Mouse (Mus musculus) CH12.LX (cell line): ENCODE measurements around the gene Cd2. TPM values are rescaled to one million over a fixed set of nuclear protein-coding genes. Genes with fewer than 3 reads are reported as not detected.

ENCODE experiments used
- DNase-seq: peaks from one replicate; pipeline ENCODE4 v3.0.0-alpha.2; 2013; ENCODE audit errors: extremely low read depth
- H3K27ac ChIP-seq: 2 replicates; pipeline ENCODE4 v1.5.1; 2012; ENCODE audit warnings: low read depth, mild to moderate bottlenecking, control low read depth, moderate library complexity; ENCODE audit not compliant: insufficient read depth
- H3K27me3 ChIP-seq: replicated peaks from 2 replicates; pipeline ENCODE3; 2012; ENCODE audit warnings: inconsistent platforms
- H3K36me3 ChIP-seq, 2 experiments: replicated peaks in 1 of 2; 2 replicates each; pipeline versions ENCODE3 to v1.6.1; 2012; ENCODE audit warnings: inconsistent platforms in 1 of 2, low read length in 1 of 2, mild to moderate bottlenecking in 1 of 2, mixed read lengths in 1 of 2, moderate library complexity in 1 of 2; ENCODE audit not compliant: control insufficient read depth in 1 of 2, insufficient read depth in 1 of 2
- H3K4me1 ChIP-seq, 2 experiments: 2 replicates each; pipeline ENCODE4 v1.6.1; 2012; ENCODE audit warnings: inconsistent platforms in 1 of 2, moderate library complexity in 1 of 2; ENCODE audit not compliant: insufficient read depth in 2 of 2, control insufficient read depth in 1 of 2
- H3K4me2 ChIP-seq: 2 replicates; pipeline ENCODE4 v1.6.1; 2012; ENCODE audit warnings: low read depth, mild to moderate bottlenecking, control low read depth; ENCODE audit not compliant: poor library complexity, insufficient read depth, severe bottlenecking
- H3K4me3 ChIP-seq, 3 experiments: fragments of 150-350 bp in 1 of 3; sonication (generic) in 1 of 3; replicated peaks in 1 of 3; 2 replicates each; pipeline versions ENCODE3 to v1.5.1; 2011 to 2012; ENCODE audit warnings: low read depth in 2 of 3, low read length in 2 of 3, mild to moderate bottlenecking in 2 of 3, moderate library complexity in 2 of 3, control low read depth in 1 of 3, improper control_type of control experiment in 1 of 3, inconsistent platforms in 1 of 3, mixed read lengths in 1 of 3; ENCODE audit not compliant: poor library complexity in 1 of 3
- H3K79me2 ChIP-seq: replicated peaks from 2 replicates; pipeline ENCODE4 v1.6.1; 2012; ENCODE audit warnings: mild to moderate bottlenecking, moderate library complexity; ENCODE audit not compliant: control insufficient read depth, poor library complexity, insufficient read depth, severe bottlenecking; ENCODE audit errors: extremely low read depth
- H3K9ac ChIP-seq: 2 replicates; pipeline ENCODE4 v1.6.1; 2012; ENCODE audit warnings: low read depth, mild to moderate bottlenecking, control low read depth, moderate library complexity; ENCODE audit not compliant: insufficient read depth
- H3K9me3 ChIP-seq: replicated peaks from 2 replicates; pipeline ENCODE3; 2012; ENCODE audit warnings: low read length, inconsistent platforms, mixed read lengths
- BHLHE40 ChIP-seq: IDR thresholded peaks from 2 replicates; pipeline ENCODE4 v1.6.1; 2011; ENCODE audit warnings: mild to moderate bottlenecking, low read depth, low read length, improper control_type of control experiment
- CTCF ChIP-seq, 2 experiments: IDR thresholded peaks in 1 of 2; conservative IDR thresholded peaks in 1 of 2; 2 replicates each; pipeline ENCODE4 v1.5.1; 2011 to 2012; ENCODE audit warnings: low read depth in 2 of 2, low read length in 2 of 2, improper control_type of control experiment in 1 of 2, inconsistent platforms in 1 of 2, mild to moderate bottlenecking in 1 of 2, moderate library complexity in 1 of 2
- ETS1 ChIP-seq: conservative IDR thresholded peaks from 2 replicates; pipeline ENCODE4 v1.6.1; 2012; ENCODE audit warnings: low read depth, mild to moderate bottlenecking, inconsistent platforms, low read length, improper control_type of control experiment, moderate library complexity
- JUN ChIP-seq: IDR thresholded peaks from 2 replicates; pipeline ENCODE4 v1.6.1; 2011; ENCODE audit warnings: low read depth, mild to moderate bottlenecking, low read length, improper control_type of control experiment, moderate library complexity; ENCODE audit not compliant: insufficient read depth
- KAT2A ChIP-seq: IDR thresholded peaks from 2 replicates; pipeline ENCODE4 v1.6.1; 2012; ENCODE audit warnings: low read length, improper control_type of control experiment, inconsistent platforms; ENCODE audit not compliant: insufficient replicate concordance
- MAFK ChIP-seq: IDR thresholded peaks from 2 replicates; pipeline ENCODE4 v1.6.1; 2011; ENCODE audit warnings: low read length, improper control_type of control experiment; ENCODE audit not compliant: insufficient replicate concordance
- MXI1 ChIP-seq: IDR thresholded peaks from 2 replicates; pipeline ENCODE4 v1.6.1; 2011; ENCODE audit warnings: mild to moderate bottlenecking, low read depth, low read length, improper control_type of control experiment
- NELFE ChIP-seq: IDR thresholded peaks from 2 replicates; pipeline ENCODE4 v1.6.1; 2011; ENCODE audit warnings: low read depth, low read length, improper control_type of control experiment
- NRF1 ChIP-seq: IDR thresholded peaks from 2 replicates; pipeline ENCODE4 v1.6.1; 2014; ENCODE audit warnings: low read depth, mild to moderate bottlenecking, inconsistent platforms, low read length, improper control_type of control experiment, moderate library complexity
- PAX5 ChIP-seq: IDR thresholded peaks from 2 replicates; pipeline ENCODE4 v1.6.1; 2012; ENCODE audit warnings: low read length, inconsistent platforms, mixed read lengths
- SMC3 ChIP-seq: IDR thresholded peaks from 2 replicates; pipeline ENCODE4 v1.6.1; 2011; ENCODE audit warnings: low read depth, low read length, improper control_type of control experiment
- USF2 ChIP-seq: conservative IDR thresholded peaks from 2 replicates; pipeline ENCODE4 v1.6.1; 2011; ENCODE audit warnings: low read depth, low read length, improper control_type of control experiment
- ZMIZ1 ChIP-seq: IDR thresholded peaks from 2 replicates; pipeline ENCODE4 v1.6.1; 2012; ENCODE audit warnings: low read depth, mild to moderate bottlenecking, inconsistent platforms, low read length, improper control_type of control experiment
- dilution Hi-C: fragments of 300-500 bp; cut with MboI; formaldehyde crosslinking; loops from 2 replicates; pipeline ENCODE4 v1.14.3; 2020; ENCODE audit warnings: low sequenced_read_pairs; ENCODE audit not compliant: extremely low pct_unique_long_range_greater_than_20kb, extremely low pct_ligation_motif_present
- in situ Hi-C: fragments of 300-500 bp; cut with MboI; formaldehyde crosslinking; loops from 3 replicates; pipeline ENCODE4 v1.14.3; 2019; ENCODE audit warnings: low sequenced_read_pairs, low pct_ligation_motif_present, low pct_unique_long_range_greater_than_20kb, mixed read lengths
- polyA plus RNA-seq: library from polyadenylated mRNA; unstranded; fragments of >175 nt; gene quantifications from 2 replicates; pipeline ENCODE4 v1.2.1, GENCODE M21; 2012; ENCODE audit warnings: low read depth; ENCODE audit not compliant: insufficient read length
- total RNA-seq, 2 experiments: library from RNA; depleted of rRNA; stranded (reverse); fragments of 300-350 nt in 1 of 2; fragments of >200 nt in 1 of 2; gene quantifications; 2 replicates each; pipeline ENCODE4 v1.2.3; 2012 to 2014

The Cd2 gene
- total and polyA plus RNA-seq, 3 experiments, result 9.5 to 35.0 (median 18.0) TPM

DNA sequence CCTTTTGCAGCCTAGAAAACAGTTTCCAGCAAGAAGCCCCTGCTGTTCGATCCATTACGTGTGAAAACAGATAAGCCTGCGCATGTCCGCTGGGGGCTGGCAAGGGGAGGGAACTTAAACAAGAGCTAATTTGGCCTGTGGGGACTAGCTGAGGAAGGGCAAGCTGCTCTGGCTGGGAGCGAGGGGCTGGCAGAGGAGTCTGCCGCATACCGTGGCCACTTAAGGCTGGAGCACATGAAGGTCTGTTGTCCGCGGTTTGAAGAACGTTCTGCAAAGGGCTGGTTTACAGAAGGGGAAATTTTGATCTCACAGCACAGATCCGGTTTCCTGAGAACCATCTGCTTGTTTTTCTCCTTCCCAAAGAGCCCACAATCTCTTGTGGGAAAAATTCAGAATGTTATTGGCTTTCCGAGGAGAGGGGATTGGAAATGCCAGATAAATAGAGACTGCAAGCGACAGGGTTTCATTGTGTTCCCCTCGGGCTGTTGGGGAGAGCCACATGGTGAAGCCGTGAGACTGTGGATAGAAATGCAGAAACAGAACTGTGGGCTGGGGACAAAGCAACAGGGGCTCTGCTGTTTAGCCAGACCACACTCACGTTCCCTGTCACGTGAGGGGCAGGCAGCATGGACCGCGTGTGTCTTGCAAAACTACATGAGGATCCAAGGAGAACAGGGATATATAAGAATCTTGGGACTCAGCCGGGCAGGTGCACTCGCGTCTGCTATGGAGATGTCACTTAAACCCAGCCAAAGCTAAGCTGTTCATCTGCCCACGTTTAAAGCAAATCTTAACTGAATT, 12.7 kb upstream of the Cd2 start:
- in situ Hi-C loops, result loop anchor here (25.0 kb wide), 1 partner anchor 512 kb away; no protein-coding TSS in a partner anchor
- DNase-seq, result no peak
- peaks cover 2 to 31% of the 10 kb centered on the region in 2 experiments; a peak in 3 of 4 replicates for H3K4me1 ChIP-seq

DNA sequence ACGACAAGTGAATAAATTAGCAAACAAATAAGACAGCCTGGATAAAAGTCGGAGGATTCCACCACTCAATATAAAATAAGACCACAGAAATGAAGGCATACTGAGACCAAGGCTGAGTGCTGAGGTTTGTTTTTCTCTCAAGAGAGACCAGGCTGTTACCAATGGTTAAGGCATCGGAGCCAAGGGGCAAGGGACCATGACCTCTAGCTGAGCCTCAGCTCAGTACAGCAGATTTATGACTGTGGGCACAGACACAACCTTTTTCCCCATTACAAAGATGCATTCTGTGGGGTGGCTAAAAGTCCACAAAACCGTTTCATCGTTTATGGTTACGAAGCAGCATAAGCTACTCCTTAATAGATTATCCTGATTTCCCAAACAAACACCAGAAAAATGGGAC, 11.9 kb upstream of the Cd2 start:
- dilution Hi-C loops, result no loop called here
- no peak overlapping the region for H3K4me3 ChIP-seq
- H3K79me2 ChIP-seq, result no peaks in the 10 kb centered on the region
- H3K9ac ChIP-seq, result no peak overlapping the region
- DNase-seq, result no peak
- TF ChIP-seq MXI1, result no peak
- no peaks in the 10 kb centered on the region for H3K27me3 ChIP-seq
- peaks cover 2 to 39% of the 10 kb centered on the region in 2 experiments; a peak in 3 of 4 replicates for H3K4me1 ChIP-seq
- no peaks in the 10 kb centered on the region for H3K36me3 ChIP-seq
- no peaks in the 10 kb centered on the region for H3K9me3 ChIP-seq
- in situ Hi-C loops, result no loop called here
- no peak overlapping the region for H3K4me2 ChIP-seq
- no peak overlapping the region for H3K27ac ChIP-seq

More for the DNA sequence above, 12.7 kb upstream of the Cd2 start:
- TF ChIP-seq NRF1, result peak; percentile 76
- no peak for TF ChIP-seq MAFK
- no peak for TF ChIP-seq SMC3
- TF ChIP-seq ETS1, result no peak
- peak; percentile 73 for TF ChIP-seq BHLHE40
- Histone ChIP-seq H3K4me3 (no peak overlapping the region), H3K79me2 (no peaks in the 10 kb centered on the region), H3K4me2 (peak overlapping the region; percentile 89), H3K9me3 (no peaks in the 10 kb centered on the region), H3K36me3 (no peaks in the 10 kb centered on the region), H3K27ac (no peak overlapping the region), H3K9ac (peak overlapping the region; percentile 15; the same call in 1 of the 2 replicates), H3K27me3 (no peaks in the 10 kb centered on the region)
- dilution Hi-C loops, result no loop called here

DNA sequence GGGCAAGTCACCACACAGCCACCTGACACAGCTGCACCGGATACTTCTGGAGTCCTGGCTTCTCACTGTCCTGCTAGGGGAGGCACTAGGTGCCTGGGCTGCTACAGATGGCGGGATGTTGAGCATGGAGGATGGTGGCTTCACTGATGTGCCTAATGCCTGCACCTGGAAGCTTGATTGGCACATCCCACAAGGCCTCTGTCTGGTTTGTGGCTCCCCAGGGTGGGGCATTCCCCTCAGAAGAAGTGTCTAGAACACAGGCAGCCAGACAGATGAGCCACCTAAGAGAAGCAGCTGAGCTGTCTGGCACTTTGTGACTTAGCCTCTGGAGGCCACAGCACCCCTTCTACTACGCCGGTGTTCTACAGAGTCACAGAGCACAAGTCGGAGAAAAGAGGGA, 9.5 kb upstream of the Cd2 start:
- peak; percentile 26 for DNase-seq
- Histone ChIP-seq H3K4me2 (no peak overlapping the region), H3K4me3 (no peak overlapping the region), H3K9ac (no peak overlapping the region), H3K27ac (no peak overlapping the region), H3K36me3 (no peaks in the 10 kb centered on the region), H3K79me2 (no peaks in the 10 kb centered on the region), H3K9me3 (no peaks in the 10 kb centered on the region), H3K4me1 (peaks cover 11 to 62% of the 10 kb centered on the region in 2 experiments), H3K27me3 (no peaks in the 10 kb centered on the region)
- in situ Hi-C loops, result no loop called here
- dilution Hi-C loops, result no loop called here
- TF ChIP-seq USF2, result no peak
- TF ChIP-seq CTCF (conservative IDR thresholded peaks at IDR 0.05 in 1 of 2, IDR thresholded peaks at IDR 0.05 in 1 of 2; ENCODE audit: low read depth in 2 of 2, low read length in 2 of 2), result no peak
- TF ChIP-seq NELFE, result no peak
- TF ChIP-seq PAX5, result no peak
- TF ChIP-seq JUN, result no peak
- no peak for TF ChIP-seq KAT2A
- no peak for TF ChIP-seq ZMIZ1
